Mouse (Mus musculus) megakaryocyte, embryonic 14.5 days (primary cell): Measurements from ENCODE around the gene Aven.

Source experiments
- FLI1 ChIP-seq: IDR thresholded peaks from 2 replicates; pipeline ENCODE4 v1.6.1; 2012; ENCODE audit warnings: low read length, inconsistent platforms, mixed read lengths
- GATA1 ChIP-seq: IDR thresholded peaks from 3 replicates; pipeline ENCODE4 v1.6.1; 2012; ENCODE audit warnings: mixed read lengths, low read length, inconsistent platforms, borderline replicate concordance

DNA sequence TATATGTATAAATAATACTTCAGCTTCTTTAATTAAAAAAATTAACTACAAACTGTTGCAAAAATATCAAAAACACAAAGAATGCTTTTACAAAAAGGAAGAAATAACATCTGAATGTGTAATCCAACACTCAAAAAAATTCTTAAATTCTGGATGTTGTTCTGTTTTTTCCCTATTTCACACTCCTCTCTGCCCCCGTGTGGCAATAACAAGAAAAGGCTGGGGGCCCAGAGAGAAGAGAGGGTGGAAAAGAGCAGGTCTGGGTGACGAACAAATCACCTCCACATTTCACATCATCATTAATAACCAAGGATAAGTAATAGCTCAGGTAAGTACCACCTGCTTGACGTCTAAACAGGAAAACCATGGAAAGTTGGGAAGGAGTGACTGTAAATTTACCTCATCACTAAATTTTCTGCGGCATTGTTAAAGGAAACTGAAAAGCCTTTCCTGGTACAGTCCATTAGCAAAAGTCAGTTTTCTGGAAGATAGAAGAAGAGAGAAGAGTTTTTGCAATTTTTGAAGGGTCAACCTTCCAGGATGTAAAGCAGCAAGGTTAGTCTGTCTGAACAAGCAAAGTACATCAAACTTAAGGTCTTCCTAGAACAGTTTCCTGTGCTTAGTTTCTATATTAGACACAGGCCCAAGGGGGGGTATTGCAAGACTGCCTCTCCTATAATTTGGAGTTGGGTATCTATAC, 43.0 kb upstream of the Aven start:
- TF ChIP-seq GATA1 (no peak), FLI1 (no peak)
